Mouse (Mus musculus): ENCODE measurements around the gene Fmo5.

Fmo5 gene

GRCm38 (mm10) chr3:97628391-97629001 lies at the start of gene Fmo5:
TSS of gene Fmo5 (plus strand) at chr3:97628804.
- peak in 1 of 2 experiments; percentile 20 for DNase-seq

GRCm38 (mm10) chr3:97585383-97586160 lies 43.0 kb upstream of the Fmo5 start:
- peak; percentile 78 to 86 for DNase-seq

- DNase-seq = no peak
Measured at GRCm38 (mm10) chr3:97587656-97588055, 40.9 kb upstream of the Fmo5 start.

DNA sequence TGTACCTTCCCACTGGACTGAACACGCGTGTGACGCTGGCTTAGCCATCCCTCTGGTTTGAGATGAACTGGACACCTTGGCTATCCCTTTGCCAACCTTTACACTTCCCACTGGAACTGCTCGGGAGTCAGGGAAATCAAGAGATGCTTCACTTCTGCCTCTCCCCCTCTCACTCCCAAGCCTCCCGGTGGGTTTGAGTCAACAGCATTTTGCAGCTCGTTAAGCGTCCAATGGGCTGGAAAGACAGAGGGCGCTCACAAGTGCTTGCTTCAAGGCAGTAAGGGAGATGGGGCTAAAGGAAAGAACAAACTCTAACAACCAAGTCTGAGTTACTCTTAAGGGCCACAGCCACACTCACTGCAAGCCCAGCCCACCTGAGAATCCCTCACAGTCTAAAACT lies 37.9 kb upstream of the Fmo5 start:
- DNase-seq = no peak

GRCm38 (mm10) chr3:97593089-97593488 lies 35.5 kb upstream of the Fmo5 start:
- DNase-seq = no peak

- no peak for DNase-seq
Measured at GRCm38 (mm10) chr3:97594140-97594539, 34.5 kb upstream of the Fmo5 start.

GRCm38 (mm10) chr3:97595066-97595465 lies 33.5 kb upstream of the Fmo5 start:
- no peak for DNase-seq

GRCm38 (mm10) chr3:97596796-97597195 lies 31.8 kb upstream of the Fmo5 start:
- DNase-seq = no peak

- no peak for DNase-seq
Measured at GRCm38 (mm10) chr3:97600050-97600832, 28.4 kb upstream of the Fmo5 start.

DNA sequence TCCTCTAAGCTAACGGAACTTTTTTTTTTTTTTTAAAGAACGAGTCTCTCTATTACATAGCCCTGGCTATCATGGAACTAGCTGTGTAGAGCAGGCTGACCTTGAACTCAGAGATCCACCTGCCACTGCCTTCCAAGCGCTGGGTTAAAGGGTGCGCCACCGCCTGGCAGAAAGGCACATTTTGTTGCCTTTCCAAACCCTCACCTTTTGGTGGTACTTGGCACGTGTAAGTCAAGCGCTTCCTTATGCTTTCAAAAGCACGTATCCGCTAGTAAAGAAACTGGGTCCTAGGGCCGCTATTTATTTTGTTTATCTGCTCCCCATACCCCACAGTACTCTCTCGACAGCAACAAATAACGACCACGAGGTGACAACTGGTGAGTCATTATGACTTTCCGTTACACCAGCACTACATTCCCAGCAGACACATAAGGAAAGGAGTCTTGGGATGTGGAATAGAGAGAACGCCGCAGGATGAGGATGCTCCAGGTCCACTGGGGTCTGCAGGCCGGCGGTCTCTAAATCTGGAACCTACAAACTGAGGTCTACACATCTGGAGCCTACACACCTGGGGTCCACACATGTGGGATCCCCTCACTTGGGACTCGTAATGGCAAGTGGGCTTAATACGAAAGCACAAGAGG lies 19.3 kb upstream of the Fmo5 start:
- peak; percentile 34 to 59 for DNase-seq

GRCm38 (mm10) chr3:97609845-97610410 lies 18.7 kb upstream of the Fmo5 start, which contains the start of gene Chd1l:
TSS of gene Chd1l (minus strand) at chr3:97610203.
- peak; percentile 96 for DNase-seq

- DNase-seq = no peak
Measured at GRCm38 (mm10) chr3:97611021-97611420, 17.6 kb upstream of the Fmo5 start.

- no peak for DNase-seq
Measured at GRCm38 (mm10) chr3:97615154-97615553, 13.4 kb upstream of the Fmo5 start.

DNA sequence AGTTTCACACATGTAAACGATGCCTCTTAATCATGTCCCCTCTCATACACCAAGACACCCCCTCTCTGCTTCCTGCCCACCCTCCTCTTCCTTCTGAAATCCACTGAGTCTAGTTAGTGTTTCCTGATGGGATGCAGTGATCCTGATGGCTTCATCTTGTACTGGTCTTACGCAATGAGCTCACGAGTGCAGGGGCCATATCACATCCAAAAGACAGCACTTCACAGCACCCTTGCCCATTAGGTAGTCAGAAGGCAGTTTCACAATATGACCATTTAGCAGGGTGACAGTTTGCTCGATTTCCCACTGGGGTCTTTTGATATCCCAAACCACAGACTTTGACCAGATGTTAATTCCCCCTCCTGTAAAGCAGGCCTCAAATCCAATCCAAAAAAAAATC lies 12.7 kb upstream of the Fmo5 start:
- DNase-seq = no peak

DNA sequence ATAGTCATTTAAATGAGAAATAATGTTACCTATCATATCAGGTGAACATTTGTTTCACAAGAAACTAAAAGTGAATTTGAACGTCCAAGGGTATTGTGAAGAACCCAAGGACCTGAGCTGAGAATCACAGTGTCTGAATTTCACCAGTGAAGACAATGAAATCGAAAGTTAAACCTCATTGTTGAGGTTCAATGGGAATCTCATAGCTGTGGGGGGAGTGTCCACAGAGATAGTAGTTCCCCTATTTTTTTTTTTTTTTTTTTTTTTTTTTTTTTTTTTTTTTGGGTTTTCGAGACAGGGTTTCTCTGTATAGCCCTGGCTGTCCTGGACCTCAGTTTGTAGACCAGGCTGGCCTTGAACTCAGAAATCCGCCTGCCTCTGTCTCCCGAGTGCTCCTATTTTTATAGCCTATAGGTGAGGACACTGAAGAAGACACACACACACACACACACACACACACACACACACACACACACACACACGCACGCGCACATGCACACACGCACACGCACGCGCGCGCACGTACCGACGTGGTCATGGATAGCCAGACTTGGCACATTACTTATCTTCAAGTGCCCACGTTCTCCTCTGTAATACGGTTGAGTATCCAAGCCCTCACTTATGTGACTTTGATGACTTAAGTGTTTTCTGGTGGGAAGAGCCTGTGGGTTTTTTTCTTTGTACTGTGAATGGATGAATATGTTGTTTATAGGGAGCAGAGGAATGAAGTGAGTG lies 11.3 kb upstream of the Fmo5 start:
- DNase-seq = no peak

GRCm38 (mm10) chr3:97617899-97618298 lies 10.7 kb upstream of the Fmo5 start:
- no peak for DNase-seq

- DNase-seq = no peak
Measured at GRCm38 (mm10) chr3:97620657-97621056, 7.9 kb upstream of the Fmo5 start.

DNA sequence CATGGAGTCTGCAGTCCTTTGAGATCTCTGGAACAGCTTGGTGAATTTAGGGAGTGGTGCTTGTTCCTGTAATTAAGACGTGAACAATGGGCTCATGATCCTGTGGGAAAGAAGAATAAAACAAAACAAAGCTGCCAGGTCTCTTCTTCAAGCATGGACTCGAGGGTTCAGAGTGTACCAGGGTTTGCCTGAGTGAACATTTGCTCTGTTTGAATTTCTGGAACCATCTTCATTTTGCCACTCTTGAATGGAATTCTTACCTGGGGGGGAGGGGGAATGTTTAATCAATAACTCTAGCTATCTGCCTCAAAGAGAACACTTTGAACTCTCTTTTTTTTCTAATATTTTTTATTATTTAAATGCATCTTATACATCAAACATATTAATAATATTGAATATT lies 4.0 kb upstream of the Fmo5 start:
- DNase-seq = no peak

- DNase-seq = no peak
Measured at GRCm38 (mm10) chr3:97627893-97628292, 711 bp upstream of the Fmo5 start.

- no peak for DNase-seq
Measured at GRCm38 (mm10) chr3:97629941-97630340, 1.3 kb downstream of the Fmo5 start.

DNA sequence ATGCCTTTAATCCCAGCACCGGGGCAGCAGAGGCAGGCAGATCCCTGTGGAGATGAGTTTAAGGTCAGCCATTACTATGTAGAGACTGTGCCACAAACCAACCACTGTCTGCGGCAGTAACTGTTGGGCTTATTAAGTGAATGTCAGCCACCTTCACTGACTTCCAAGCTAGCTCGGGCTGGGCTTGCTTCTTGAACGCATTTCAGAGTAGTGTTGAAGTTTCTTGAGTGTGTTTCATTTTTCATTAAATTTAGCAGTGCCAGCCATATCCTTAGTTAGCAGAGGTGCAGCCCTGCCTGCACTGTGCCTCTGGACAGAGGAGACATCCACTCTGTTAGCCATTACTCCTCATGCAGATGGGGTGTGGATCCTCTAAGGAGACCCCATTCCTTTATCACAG lies 2.1 kb downstream of the Fmo5 start:
- no peak for DNase-seq

DNA sequence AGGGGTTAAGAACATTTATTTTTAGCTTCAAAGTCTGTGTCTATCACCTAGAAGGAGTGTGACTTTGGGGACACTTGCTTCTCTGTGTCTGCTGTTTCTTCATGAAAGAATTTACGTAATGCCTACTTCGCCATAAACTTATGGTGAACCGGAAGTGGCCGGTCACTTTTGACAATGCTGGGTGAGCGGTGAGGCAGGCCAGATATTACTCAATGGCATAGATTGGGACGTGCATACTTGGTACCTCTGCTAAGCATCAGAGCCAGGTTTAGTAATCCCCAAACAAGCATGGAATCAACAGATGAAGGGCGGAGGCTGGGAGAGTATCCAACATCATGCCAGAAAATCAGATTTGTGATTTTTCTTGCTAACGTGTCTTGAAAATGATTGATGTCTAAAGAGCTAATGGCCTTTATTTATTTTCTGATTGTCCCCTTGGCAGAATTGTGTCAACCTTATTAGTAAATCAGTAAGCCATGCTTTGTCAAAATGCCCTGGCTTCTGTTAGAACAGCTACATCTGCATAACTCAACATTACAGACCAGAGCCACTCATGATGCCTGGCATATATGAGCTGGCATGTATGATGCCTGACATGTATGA lies 2.8 kb downstream of the Fmo5 start:
- DNase-seq = no peak

Data from cerebellum, postnatal 25 days (tissue).